Mouse (Mus musculus): ENCODE results near the gene Anxa9.

GRCm38 (mm10) chr3:95315844-95316550 lies 9.0 kb upstream of the Anxa9 start:
- TF ChIP-seq CTCF (IDR thresholded peaks at IDR 0.05; ENCODE audit: low read depth), result no peak
- TF ChIP-seq EP300 (optimal IDR thresholded peaks at IDR 0.05), result no peak

Data from stomach, postnatal 0 days (tissue).